Mouse (Mus musculus) left cerebral cortex, adult 8-10 months (tissue): Measurements from ENCODE around the gene Rbl1. TPM values are rescaled to one million over a fixed set of nuclear protein-coding genes. Genes with fewer than 3 reads are reported as not detected.

Experiments used
- DNase-seq, 2 experiments: peaks; one replicate each; pipeline ENCODE4 v3.0.0; 2022; ENCODE audit warnings: low spot score in 2 of 2
- total RNA-seq, 4 experiments: library from RNA; stranded (reverse); gene quantifications; 2 replicates each; pipeline ENCODE4 v1.2.4; 2022

Gene Rbl1
- total RNA-seq, 4 experiments from 2014 or later = 1.5 to 2.2 (median 1.9) TPM

GRCm38 (mm10) chr2:157134479-157134931 lies 69.8 kb downstream of the Rbl1 start:
- peak in 1 of 2 experiments; percentile 8 for DNase-seq

- no peak for DNase-seq
Observed at GRCm38 (mm10) chr2:157133769-157134478, 70.4 kb downstream of the Rbl1 start.

GRCm38 (mm10) chr2:157132686-157133540 lies 71.4 kb downstream of the Rbl1 start:
- DNase-seq = no peak

DNA sequence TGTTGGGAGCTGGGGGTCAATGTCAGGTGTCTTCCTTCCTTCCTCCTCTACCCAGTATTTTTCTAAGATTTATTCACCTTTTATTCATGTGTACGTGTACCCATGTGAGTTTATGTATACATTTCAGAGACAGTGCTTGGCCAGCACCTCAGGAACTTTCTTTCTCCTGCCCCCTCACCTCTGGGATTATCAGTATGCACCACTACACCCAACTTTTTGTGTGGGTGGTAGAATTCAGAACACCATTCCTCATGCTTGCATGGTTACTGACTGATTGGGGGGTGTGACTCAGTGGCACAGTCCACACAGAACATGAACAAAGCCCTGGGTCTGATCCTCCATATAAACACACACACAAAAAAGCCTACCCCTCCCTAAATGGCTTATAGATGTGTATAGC lies 72.2 kb downstream of the Rbl1 start:
- no peak for DNase-seq

- no peak for DNase-seq
Observed at GRCm38 (mm10) chr2:157130813-157131514, 73.4 kb downstream of the Rbl1 start.

DNA sequence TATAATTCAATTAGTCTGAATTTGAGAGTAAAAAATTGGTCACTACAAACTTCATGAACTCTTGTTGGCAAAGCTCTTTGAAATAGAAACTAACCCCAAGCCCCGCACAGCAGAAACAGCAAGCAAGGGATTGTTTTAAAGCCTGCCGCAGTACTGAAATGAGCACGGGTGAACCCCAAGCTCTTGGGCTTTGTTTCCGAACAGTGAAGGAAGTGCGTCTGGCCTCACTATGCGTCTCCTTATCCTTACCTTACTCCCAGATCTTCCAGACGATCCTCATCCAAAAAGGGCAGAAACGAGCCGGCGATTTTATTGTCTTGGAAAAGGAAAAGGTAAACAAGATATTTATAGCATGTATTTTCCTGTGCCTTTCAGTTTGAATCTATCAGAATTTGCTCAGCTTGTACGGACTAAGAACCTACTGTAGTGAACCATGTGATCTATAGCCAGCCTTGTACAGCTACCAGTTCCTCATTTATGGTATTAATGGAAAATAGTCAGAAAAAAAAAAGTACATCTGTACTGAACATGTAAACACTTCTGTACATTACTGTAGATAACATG lies 74.7 kb downstream of the Rbl1 start:
- DNase-seq = no peak

DNA sequence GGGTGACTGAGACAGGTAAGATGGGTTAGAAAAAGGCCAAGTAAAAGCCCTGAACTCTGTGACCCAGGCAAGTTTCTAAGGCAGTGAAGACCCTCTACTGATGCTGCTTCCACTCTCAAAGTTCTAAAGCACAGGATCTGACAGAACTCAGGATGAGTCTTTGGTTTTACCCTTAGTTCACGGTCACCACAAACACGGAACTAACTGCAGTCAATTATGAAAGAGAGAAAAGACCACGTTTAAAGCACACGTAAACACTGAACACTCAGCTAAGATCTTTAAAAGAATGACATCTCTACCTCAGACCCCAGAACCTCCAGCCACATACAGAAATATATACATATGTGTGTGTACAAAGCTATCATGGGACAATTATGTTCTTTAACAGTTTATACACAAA lies 75.2 kb downstream of the Rbl1 start:
- no peak for DNase-seq

- no peak for DNase-seq
Observed at GRCm38 (mm10) chr2:157128072-157128471, 76.3 kb downstream of the Rbl1 start.

- DNase-seq = no peak
Observed at GRCm38 (mm10) chr2:157127370-157127769, 77.0 kb downstream of the Rbl1 start.

DNA sequence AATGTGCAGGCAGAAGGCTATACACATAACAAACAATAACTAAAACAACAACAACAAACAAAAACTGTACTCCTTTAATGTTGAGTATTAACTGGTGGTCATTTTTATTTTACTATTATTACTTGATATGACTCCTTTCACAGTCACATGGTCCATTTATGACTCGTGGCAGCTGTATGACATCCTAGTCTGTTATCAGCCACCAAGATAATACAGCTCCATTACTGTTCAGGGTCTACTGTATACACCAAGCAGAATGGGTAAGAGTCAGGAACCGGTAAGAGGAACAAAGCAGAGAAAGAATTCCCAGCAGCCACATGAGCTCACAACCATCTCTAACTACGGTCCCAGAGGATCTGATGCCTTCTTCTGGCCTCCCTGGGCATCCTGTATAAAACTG lies 79.1 kb downstream of the Rbl1 start:
- no peak for DNase-seq

DNA sequence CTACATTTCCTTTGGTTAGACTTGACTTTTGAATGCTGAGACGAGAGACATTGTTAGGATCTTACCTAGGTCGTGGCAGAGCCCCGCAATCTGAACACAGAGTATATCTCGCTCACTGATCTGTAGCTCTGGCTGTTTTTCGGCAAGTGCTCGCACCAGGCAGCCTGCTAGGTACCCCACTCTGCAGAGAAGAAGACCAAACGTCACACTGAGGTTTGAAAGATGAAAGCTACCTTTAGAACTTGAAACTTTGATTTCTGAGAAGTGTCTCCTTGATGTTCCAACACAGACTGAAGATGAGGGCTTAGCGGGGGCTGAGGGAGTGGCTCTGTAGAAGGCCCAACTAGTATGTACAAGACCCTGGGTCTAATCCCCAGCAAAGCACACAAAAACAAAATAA lies 82.6 kb downstream of the Rbl1 start:
- DNase-seq = no peak

DNA sequence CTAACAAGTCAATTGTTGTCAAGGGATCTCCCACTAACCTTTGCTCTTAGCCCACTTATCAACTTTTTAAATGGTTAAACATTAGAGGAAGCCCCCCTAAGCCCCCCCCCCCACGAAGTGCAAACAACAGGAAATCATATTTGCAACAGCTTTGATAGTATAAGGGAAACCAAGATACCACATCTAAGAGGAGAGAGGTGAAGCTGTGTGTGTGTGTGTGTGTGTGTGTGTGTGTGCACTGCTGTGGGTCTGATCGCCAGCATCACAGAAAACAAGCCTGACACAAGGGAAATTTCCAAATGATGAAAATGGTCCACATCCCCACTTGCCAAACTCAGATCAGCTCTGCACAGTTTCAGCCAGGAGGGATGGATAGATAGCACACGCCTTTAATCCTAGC lies 85.3 kb downstream of the Rbl1 start:
- no peak for DNase-seq

- DNase-seq = no peak
Observed at GRCm38 (mm10) chr2:157118556-157118955, 85.8 kb downstream of the Rbl1 start.

DNA sequence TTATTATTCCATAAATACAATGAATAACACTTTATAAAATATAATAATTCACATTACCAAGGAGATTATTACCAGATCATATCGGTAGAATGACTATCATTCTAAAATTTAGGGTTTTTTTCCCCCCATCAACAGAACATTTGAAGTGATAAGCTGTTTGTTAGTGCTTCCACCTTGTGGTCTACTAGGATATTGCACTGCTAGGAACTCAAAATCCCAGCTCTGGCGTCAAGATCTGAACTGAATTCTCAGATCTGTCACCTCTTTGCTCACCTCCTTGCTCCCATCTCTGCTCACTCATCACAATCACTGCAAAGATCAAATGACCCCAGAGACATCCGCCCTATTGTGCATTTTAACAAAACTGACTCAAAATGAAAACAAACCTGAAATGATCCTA lies 87.4 kb downstream of the Rbl1 start:
- DNase-seq = no peak

GRCm38 (mm10) chr2:157108236-157108635 lies 96.1 kb downstream of the Rbl1 start:
- DNase-seq = no peak

GRCm38 (mm10) chr2:157104454-157104853 lies 99.9 kb downstream of the Rbl1 start:
- no peak for DNase-seq

- no peak for DNase-seq
Observed at GRCm38 (mm10) chr2:157102256-157102655, 102.1 kb downstream of the Rbl1 start.

DNA sequence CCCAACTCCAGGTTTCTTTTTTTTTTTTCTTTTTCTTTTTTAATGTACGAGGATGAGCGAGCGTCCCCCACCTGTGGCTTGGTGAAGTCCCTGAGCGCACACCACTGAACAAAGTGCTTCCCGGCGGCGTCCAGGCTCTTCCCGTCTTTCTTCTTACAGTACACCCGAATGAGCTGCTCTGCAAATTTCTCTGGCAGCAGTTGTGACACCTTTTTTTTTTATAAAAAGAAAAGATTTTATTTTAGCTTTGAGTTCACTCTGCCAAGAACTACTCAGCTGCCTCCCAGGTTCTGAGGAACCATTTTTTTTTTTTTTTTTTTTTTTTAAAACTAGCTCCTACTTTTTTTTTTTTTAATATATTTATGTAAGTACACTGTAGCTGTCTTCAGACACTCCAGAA lies 102.7 kb downstream of the Rbl1 start:
- no peak for DNase-seq

DNA sequence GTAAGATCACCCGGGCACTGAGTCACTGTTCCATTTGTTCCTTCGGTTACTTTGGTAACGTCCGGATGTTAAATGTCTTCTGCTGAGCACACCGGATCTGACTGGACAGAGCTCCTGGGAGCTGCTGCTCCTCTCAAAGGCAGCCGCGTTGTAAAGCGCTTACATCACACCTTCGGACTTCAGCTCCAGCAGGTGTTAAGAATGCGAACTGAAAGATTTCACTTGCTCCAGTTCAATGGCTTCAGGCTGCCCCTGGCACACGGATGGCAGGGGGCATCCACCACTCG lies 104.1 kb downstream of the Rbl1 start:
- DNase-seq = no peak

DNA sequence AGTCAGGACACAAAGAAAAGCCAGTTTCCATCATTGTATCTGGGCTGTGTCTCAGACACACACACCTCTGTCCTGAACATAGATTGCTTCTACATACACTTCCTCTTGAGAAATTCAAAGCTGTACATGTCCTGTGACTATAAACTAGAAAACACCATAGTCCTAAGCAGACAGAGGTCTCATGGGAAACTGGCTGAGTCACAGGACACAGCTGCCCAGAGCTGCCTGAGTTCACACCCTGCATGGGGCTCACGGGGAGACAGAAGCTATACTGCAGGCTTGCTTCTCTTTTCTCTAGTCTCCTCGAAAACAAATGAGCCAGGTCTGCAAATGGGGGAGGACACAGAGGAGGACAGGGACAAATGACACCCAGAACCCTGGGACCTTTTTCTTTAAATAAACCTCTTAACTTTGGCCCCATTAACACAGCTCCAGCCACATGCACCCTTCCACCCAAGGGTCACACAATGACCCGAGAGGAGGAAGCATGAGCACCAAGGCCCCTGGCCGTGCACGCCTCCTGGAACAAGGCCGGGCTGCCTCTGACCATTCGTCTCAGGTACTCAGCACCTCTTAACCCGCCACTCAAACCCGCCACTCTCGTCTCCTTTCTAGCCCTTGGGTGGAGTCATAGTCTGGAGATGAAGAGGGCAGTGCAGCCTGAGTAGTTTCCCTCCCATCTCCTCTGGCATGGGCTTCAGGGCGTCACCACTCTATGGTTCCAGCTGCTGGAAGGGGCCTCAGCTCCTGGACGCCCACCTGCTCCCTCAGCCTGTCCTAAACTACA lies 104.6 kb downstream of the Rbl1 start:
- no peak for DNase-seq
